ENCODE assay signal across 7 mouse cellular contexts in the genomic region with DNA sequence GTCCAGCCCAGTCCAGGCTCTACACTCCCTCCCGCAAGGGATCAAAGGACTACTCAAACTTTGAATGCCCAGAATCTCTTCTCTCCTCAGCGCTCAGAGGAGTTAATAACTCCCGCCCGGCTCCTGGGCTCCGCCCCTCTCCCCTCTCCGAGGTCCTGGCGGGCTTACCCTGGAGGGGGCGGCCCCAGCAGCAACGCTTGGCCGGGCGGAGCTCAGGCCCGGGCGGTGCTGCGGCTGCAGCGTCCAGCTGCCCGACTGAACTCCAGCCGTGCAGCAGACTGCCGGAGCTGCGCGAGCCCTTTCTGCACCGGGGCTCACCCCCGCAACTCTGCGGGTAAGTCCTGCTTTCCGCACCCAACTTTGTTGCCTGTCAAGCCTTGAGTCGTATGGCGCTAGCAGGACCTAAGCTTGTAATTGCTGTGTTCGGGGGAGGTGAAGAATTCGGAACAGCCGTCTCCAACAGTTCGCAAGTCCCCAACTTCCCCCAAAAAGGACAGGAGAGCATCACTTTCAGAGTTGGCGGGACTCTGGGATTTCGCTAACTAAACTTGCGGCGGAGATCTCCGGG. TPM values are rescaled to one million over a fixed set of nuclear protein-coding genes. Genes with fewer than 3 reads are reported as not detected.
DNase-seq lines count a peak whose midpoint lies in the region; ATAC-seq and TF ChIP-seq lines count a peak whose summit lies in the region.

A gene (plus strand): TSS at position 187 of the 568 bp plus-strand sequence.

- H3K4me3 ChIP-seq in intestine, postnatal 0 days (ENCODE audit: low read depth, low read length) = peak within 1 kb of the TSS; percentile 98
- H3K4me3 ChIP-seq in limb, embryonic 13.5 days = peak within 1 kb of the TSS; percentile 77
- H3K4me3 ChIP-seq in midbrain, embryonic 15.5 days = peak within 1 kb of the TSS; percentile 92
- H3K4me3 ChIP-seq in spleen, adult 2 months (ENCODE audit: extremely low read depth, insufficient read depth, insufficient read length) = peak within 1 kb of the TSS; percentile 100

- no peak for TF ChIP-seq CTCF in intestine, postnatal 0 days (IDR thresholded peaks at IDR 0.05; ENCODE audit: low read depth)
- no peak for TF ChIP-seq CTCF in spleen, adult 2 months (IDR thresholded peaks at IDR 0.05; ENCODE audit: extremely low read depth, insufficient read depth, insufficient read length, insufficient replicate concordance)

- no peaks in the 10 kb centered on the region for H3K4me1 ChIP-seq in intestine, postnatal 0 days (replicated peaks; ENCODE audit: control insufficient read depth, insufficient read depth, low read length)
- peaks cover 32% of the 10 kb centered on the region for H3K4me1 ChIP-seq in limb, embryonic 13.5 days
- peaks cover 19% of the 10 kb centered on the region for H3K4me1 ChIP-seq in midbrain, embryonic 15.5 days
- peaks cover 4% of the 10 kb centered on the region; the same call in 1 of the 2 replicates for H3K4me1 ChIP-seq in spleen, adult 2 months (ENCODE audit: control insufficient read depth, insufficient read depth, insufficient read length)

- WGBS in intestine, postnatal 0 days = under 1% methylated on average over 35 of the region's 35 CpGs
- under 1% methylated on average over 35 of the region's 35 CpGs for WGBS in limb, embryonic 13.5 days
- WGBS in midbrain, embryonic 15.5 days = 2% methylated on average over 33 of the region's 35 CpGs
- under 1% methylated on average over 34 of the region's 35 CpGs for WGBS in spleen, adult 2 months

- H3K9ac ChIP-seq in intestine, postnatal 0 days (ENCODE audit: low read depth, low read length) = peak within 1 kb of the TSS; percentile 68
- H3K9ac ChIP-seq in limb, embryonic 13.5 days = peak within 1 kb of the TSS; percentile 85
- H3K9ac ChIP-seq in midbrain, embryonic 15.5 days = peak within 1 kb of the TSS; percentile 89

- no peak; the same call in 1 of the 2 replicates for TF ChIP-seq POLR2A in spleen, adult 2 months (IDR thresholded peaks at IDR 0.05; ENCODE audit: low read depth, low read length)

- peak within 1 kb of the TSS; percentile 89 for H3K4me2 ChIP-seq in intestine, postnatal 0 days (replicated peaks; ENCODE audit: low read depth)
- H3K4me2 ChIP-seq in limb, embryonic 13.5 days (replicated peaks) = peak within 1 kb of the TSS; percentile 76
- peak within 1 kb of the TSS; percentile 90 for H3K4me2 ChIP-seq in midbrain, embryonic 15.5 days

- H3K27me3 ChIP-seq in intestine, postnatal 0 days (replicated peaks; ENCODE audit: control insufficient read depth, insufficient read depth, low read length) = no peaks in the 10 kb centered on the region
- H3K27me3 ChIP-seq in limb, embryonic 13.5 days = no peaks in the 10 kb centered on the region
- H3K27me3 ChIP-seq in midbrain, embryonic 15.5 days (replicated peaks) = no peaks in the 10 kb centered on the region
- no peaks in the 10 kb centered on the region for H3K27me3 ChIP-seq in spleen, adult 2 months (ENCODE audit: control insufficient read depth, insufficient read depth, low read length)

- DNase-seq in adrenal gland, adult 8-10 months = peak; percentile 78
- DNase-seq in embryo, embryonic 11 days = peak; percentile 95
- DNase-seq in gonadal fat pad, adult 2 months (ENCODE audit: low read depth) = no peak
- peak in 1 of 2 experiments; percentile 66 for DNase-seq in spleen, adult 2 months (ENCODE audit: low read depth in 1 of 2, low spot score in 2 of 2)

- H3K9me3 ChIP-seq in intestine, postnatal 0 days (ENCODE audit: control insufficient read depth) = no peaks in the 10 kb centered on the region
- no peaks in the 10 kb centered on the region for H3K9me3 ChIP-seq in limb, embryonic 13.5 days
- H3K9me3 ChIP-seq in midbrain, embryonic 15.5 days = no peaks in the 10 kb centered on the region

- peak; percentile 78 for ATAC-seq in intestine, postnatal 0 days
- peak; percentile 84 for ATAC-seq in limb, embryonic 13.5 days (ENCODE audit: low FRiP score, low read depth)
- ATAC-seq in midbrain, embryonic 15.5 days (replicated peaks) = peak; percentile 67

- peaks cover 16% of the 10 kb centered on the region for H3K36me3 ChIP-seq in intestine, postnatal 0 days (ENCODE audit: control insufficient read depth, insufficient read depth)
- H3K36me3 ChIP-seq in limb, embryonic 13.5 days = peaks cover 23% of the 10 kb centered on the region
- H3K36me3 ChIP-seq in midbrain, embryonic 15.5 days (replicated peaks) = no peaks in the 10 kb centered on the region
- H3K36me3 ChIP-seq in spleen, adult 2 months (ENCODE audit: control insufficient read depth, insufficient read depth, low read length) = peaks cover 3% of the 10 kb centered on the region; the same call in 1 of the 2 replicates

- peak within 1 kb of the TSS; percentile 90 for H3K27ac ChIP-seq in intestine, postnatal 0 days (ENCODE audit: low read depth, low read length)
- peak within 1 kb of the TSS; percentile 94 for H3K27ac ChIP-seq in limb, embryonic 13.5 days
- H3K27ac ChIP-seq in midbrain, embryonic 15.5 days = peak within 1 kb of the TSS; percentile 91
- peak within 1 kb of the TSS; percentile 95 for H3K27ac ChIP-seq in spleen, adult 2 months (ENCODE audit: insufficient read depth, low read length)

RNA-seq across cellular contexts. Expression of the gene that starts here (rescaled TPM):
- total RNA-seq in adrenal gland, adult 8-10 months (2022) = 10 to 100 TPM; 27.3 to 38.0 (median 32.6) TPM
- polyA plus RNA-seq in gonadal fat pad, adult 2 months (2012; rRNA removed) = 23.4 and 29.1 TPM in 2 replicates
- 15.2 and 16.1 TPM in 2 replicates for polyA plus RNA-seq in intestine, postnatal 0 days (2015; fragmentation: Nextera tagmentation; extraction: Ambion mirVana)
- polyA plus RNA-seq in limb, embryonic 13.5 days (2015; fragmentation: Nextera tagmentation; extraction: Ambion mirVana) = 77.7 and 83.3 TPM in 2 replicates
- 37.8 and 38.7 TPM in 2 replicates for polyA plus RNA-seq in midbrain, embryonic 15.5 days (2015; fragmentation: Nextera tagmentation; extraction: Ambion mirVana)
- polyA plus RNA-seq in spleen, adult 2 months (2012; rRNA removed) = 30.9 and 31.0 TPM in 2 replicates
